Mouse (Mus musculus) embryonic facial prominence, embryonic 12.5 days (tissue): ENCODE measurements around the gene Psmg3. TPM values are rescaled to one million over a fixed set of nuclear protein-coding genes. Genes with fewer than 3 reads are reported as not detected.

ENCODE experiments used
- ATAC-seq: fragments of 200-750 bp; cut with Nextera tagmentation; 2 replicates; pipeline ENCODE4 v1.8.0; 2017; ENCODE audit not compliant: insufficient number of reproducible peaks, insufficient read depth, low FRiP score, low TSS enrichment
- H3K27ac ChIP-seq: fragments of 300-500 bp; sonication (generic); 2 replicates; pipeline ENCODE4 v1.5.1; 2016; ENCODE audit warnings: mild to moderate bottlenecking
- H3K27me3 ChIP-seq: fragments of 300-500 bp; sonication (generic); 2 replicates; pipeline ENCODE4 v1.6.1; 2016; ENCODE audit warnings: mild to moderate bottlenecking, moderate library complexity
- H3K36me3 ChIP-seq: fragments of 300-500 bp; sonication (generic); 2 replicates; pipeline ENCODE4 v1.6.1; 2016; ENCODE audit warnings: mild to moderate bottlenecking
- H3K4me1 ChIP-seq: fragments of 300-500 bp; sonication (generic); 2 replicates; pipeline ENCODE4 v1.6.1; 2016
- H3K4me2 ChIP-seq: fragments of 300-500 bp; sonication (generic); replicated peaks from 2 replicates; pipeline ENCODE4 v1.6.1; 2016; ENCODE audit warnings: mild to moderate bottlenecking, moderate library complexity
- H3K4me3 ChIP-seq: fragments of 300-500 bp; sonication (generic); 2 replicates; pipeline ENCODE4 v1.5.1; 2016; ENCODE audit warnings: mild to moderate bottlenecking
- H3K9ac ChIP-seq: fragments of 300-500 bp; sonication (generic); 2 replicates; pipeline ENCODE4 v1.6.1; 2016; ENCODE audit warnings: mild to moderate bottlenecking, moderate library complexity
- H3K9me3 ChIP-seq: fragments of 300-500 bp; sonication (generic); 2 replicates; pipeline ENCODE4 v1.6.1; 2016; ENCODE audit warnings: mild to moderate bottlenecking, moderate library complexity
- WGBS: fragments of 180-500 bp; shearing (Covaris S2); methylation state at CpG from one replicate; pipeline ENCODE4 v1.1.7; 2016; 5-methylcytosine and 5-hydroxymethylcytosine counted together
- polyA plus RNA-seq: library from polyadenylated mRNA; unstranded; fragments of >200 nt; fragmentation: Nextera tagmentation; extraction: Ambion mirVana; gene quantifications from 2 replicates; pipeline ENCODE4 v1.2.1, GENCODE M21; 2016

Gene Psmg3
- polyA plus RNA-seq = 64.6 and 72.7 TPM in 2 replicates

DNA sequence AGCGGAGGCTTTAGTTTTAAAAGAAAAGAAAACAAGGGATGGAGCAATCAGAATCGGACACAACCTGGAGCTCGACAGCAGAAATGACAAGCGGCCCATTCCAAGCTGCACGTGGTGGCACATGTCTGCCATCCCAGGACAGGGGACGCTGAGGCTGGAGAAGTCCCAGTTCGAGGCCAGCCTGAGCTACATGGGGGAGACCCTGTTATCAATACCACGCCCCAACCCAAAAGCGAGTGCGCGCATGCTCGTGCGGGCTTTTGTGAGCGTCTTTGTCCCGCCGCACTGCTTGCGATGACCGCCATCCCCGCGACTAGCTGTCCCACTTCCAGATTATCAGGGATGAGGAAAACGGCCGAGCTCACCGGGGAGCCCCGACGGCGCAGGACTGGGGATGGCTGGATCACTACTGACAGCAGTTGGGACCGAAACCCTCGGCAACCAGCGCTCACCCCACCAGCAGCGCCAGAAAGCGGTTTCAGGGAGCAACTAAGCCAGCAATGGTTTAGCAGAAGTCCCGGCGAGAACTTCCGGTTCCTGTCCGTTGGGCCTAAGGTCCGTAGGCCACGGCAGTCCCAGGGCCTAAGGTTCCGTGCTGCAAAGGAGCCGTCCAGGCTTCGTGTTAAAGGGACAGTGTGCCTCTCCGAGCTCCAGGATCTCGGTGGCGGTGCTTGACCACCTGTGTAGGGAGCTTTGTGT is at the start of gene Psmg3, which contains the start of gene Gm26938:
Gene Psmg3 (minus strand): TSS at position 529 of the 699 bp plus-strand sequence.
Gene Gm26938 (minus strand): TSS at position 51 of the 699 bp plus-strand sequence.
- H3K4me2 ChIP-seq = peak within 1 kb of the TSS; percentile 96
- peaks cover 27% of the 10 kb centered on the region for H3K36me3 ChIP-seq
- H3K4me1 ChIP-seq = peaks cover 11% of the 10 kb centered on the region; the same call in 1 of the 2 replicates
- peak within 1 kb of the TSS; percentile 75; the same call in 1 of the 2 replicates for H3K27ac ChIP-seq
- no peaks in the 10 kb centered on the region for H3K9me3 ChIP-seq
- peak within 1 kb of the TSS; percentile 75 for H3K9ac ChIP-seq
- peak within 1 kb of the TSS; percentile 88 for H3K4me3 ChIP-seq
- WGBS = under 1% methylated on average over 43 of the region's 43 CpGs
- no peaks in the 10 kb centered on the region for H3K27me3 ChIP-seq
- ATAC-seq = peak; percentile 57; the same call in 1 of the 2 replicates

DNA sequence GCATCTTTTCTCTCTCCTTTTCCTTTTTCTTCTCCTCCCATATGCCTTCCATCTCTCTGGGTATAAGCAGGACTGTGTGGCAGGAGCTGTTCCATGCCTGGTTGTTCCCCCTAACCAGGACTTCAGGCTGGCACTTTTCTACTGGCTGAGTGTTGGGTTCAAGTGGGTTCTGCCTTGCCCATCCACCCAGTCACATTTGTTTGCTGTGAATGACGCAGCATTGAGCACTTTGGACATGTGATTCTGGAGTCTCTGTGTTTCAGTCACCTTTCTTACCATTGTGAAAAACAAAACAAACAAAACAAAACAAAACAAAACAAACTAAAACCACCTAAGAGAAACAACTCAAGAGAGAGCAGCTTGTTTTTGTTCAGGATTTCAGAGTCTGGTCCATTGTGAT is 44.8 kb upstream of the Psmg3 start:
- Histone ChIP-seq H3K9ac (no peak overlapping the region), H3K36me3 (no peaks in the 10 kb centered on the region), H3K27me3 (no peaks in the 10 kb centered on the region), H3K4me2 (no peak overlapping the region), H3K4me1 (no peaks in the 10 kb centered on the region), H3K9me3 (no peaks in the 10 kb centered on the region), H3K27ac (no peak overlapping the region), H3K4me3 (no peak overlapping the region)
- WGBS = 74% methylated on average over 1 of the region's 1 CpGs
- ATAC-seq = no peak

DNA sequence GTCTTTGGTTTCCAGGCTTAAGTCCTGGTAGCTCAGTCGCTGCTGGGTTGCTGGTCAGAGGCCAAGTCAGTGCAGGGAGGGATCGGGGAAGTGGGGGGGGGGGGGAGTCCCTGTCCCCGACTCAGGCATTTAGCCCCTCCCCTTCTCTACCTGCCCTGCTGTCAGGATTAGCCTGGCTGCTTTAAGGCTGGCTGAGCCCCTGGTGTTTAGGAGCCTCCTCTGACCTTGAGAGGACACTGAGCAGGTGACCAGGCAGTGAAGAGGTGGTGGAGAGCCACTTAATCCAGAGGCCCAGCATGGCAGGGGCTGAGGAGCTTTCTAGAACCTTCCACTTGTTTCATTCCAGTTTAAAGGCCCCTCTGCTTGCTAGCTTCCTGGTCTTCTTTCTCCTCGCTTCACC is 44.2 kb upstream of the Psmg3 start:
- H3K4me1 ChIP-seq = no peaks in the 10 kb centered on the region
- 17% methylated on average over 4 of the region's 4 CpGs for WGBS
- H3K27ac ChIP-seq = no peak overlapping the region
- ATAC-seq = no peak
- no peak overlapping the region for H3K9ac ChIP-seq
- H3K27me3 ChIP-seq = no peaks in the 10 kb centered on the region
- no peak overlapping the region for H3K4me3 ChIP-seq
- H3K36me3 ChIP-seq = no peaks in the 10 kb centered on the region
- H3K4me2 ChIP-seq = no peak overlapping the region
- no peaks in the 10 kb centered on the region for H3K9me3 ChIP-seq

GRCm38 (mm10) chr5:139862759-139863158 is 36.1 kb upstream of the Psmg3 start:
- Histone ChIP-seq H3K4me1 (no peaks in the 10 kb centered on the region), H3K27me3 (no peaks in the 10 kb centered on the region; the same call in 1 of the 2 replicates), H3K4me2 (no peak overlapping the region), H3K9ac (no peak overlapping the region), H3K9me3 (no peaks in the 10 kb centered on the region), H3K4me3 (no peak overlapping the region), H3K36me3 (no peaks in the 10 kb centered on the region), H3K27ac (no peak overlapping the region)
- no peak for ATAC-seq
- 71% methylated on average over 4 of the region's 4 CpGs for WGBS

GRCm38 (mm10) chr5:139860328-139861104 is 33.8 kb upstream of the Psmg3 start:
- Histone ChIP-seq H3K27ac (no peak overlapping the region), H3K36me3 (no peaks in the 10 kb centered on the region), H3K4me3 (no peak overlapping the region), H3K9ac (no peak overlapping the region), H3K27me3 (no peaks in the 10 kb centered on the region; the same call in 1 of the 2 replicates), H3K4me2 (no peak overlapping the region), H3K9me3 (no peaks in the 10 kb centered on the region), H3K4me1 (no peaks in the 10 kb centered on the region)
- no peak for ATAC-seq
- WGBS = 29% methylated on average over 15 of the region's 15 CpGs

DNA sequence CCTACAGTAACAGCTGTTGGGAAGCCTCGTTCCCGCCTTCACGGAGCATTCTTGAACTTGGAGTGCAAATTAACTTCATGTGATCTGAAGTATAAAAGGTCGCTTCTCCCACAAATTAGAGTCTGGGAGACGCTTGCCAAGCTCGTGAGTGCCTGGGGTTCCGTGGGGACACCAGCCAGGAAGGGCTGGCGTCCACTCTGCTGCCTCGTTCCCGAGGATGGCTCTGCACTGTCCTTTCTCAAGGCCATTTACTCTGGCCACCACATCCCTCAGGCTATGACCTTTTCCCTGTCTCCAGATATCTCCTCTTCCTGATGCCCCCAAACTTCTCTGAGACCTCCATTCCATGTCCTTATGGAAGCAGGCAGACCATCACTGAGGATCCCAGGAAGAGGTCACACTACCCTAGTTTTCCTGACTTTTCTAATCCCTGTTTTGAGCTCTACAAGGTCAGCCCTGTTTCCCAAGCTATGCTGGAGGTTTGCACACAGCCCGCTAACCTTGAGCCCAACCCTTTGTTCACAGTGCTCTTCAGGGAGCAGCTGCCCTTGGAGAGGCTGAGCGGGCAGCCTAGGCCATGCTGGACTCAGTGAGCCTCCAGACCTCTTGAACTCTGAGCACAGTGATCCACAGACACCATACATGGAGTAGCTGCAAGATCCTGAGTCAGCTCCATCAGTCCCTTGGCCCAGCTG is 23.1 kb upstream of the Psmg3 start:
- Histone ChIP-seq H3K4me2 (no peak overlapping the region), H3K27ac (no peak overlapping the region), H3K36me3 (no peaks in the 10 kb centered on the region), H3K4me3 (no peak overlapping the region), H3K9ac (no peak overlapping the region), H3K27me3 (no peaks in the 10 kb centered on the region), H3K4me1 (no peaks in the 10 kb centered on the region; the same call in 1 of the 2 replicates), H3K9me3 (peaks cover 5% of the 10 kb centered on the region; the same call in 1 of the 2 replicates)
- WGBS = 74% methylated on average over 12 of the region's 12 CpGs
- no peak for ATAC-seq

DNA sequence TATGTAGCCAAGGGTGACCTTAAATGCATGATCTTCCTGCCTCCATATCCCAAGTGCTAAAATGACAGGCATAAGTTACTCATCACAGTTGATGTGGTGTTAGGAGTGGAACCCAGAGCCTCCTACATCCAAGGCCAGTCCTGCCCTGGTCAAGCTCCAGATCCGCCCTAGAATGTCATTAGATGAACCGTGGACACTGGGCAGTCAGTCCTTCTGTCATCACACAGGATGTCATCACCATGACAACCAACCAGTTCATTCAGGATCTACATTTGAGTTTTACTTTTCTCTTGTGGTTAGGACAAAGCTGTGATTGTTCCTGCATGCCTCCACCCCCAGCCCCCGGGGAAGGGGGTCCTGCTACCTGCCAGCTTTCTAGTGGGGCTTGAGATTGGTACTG is 12.5 kb upstream of the Psmg3 start:
- WGBS = 18% methylated on average over 3 of the region's 3 CpGs
- Histone ChIP-seq H3K9me3 (no peaks in the 10 kb centered on the region), H3K4me1 (no peaks in the 10 kb centered on the region), H3K27me3 (no peaks in the 10 kb centered on the region), H3K36me3 (no peaks in the 10 kb centered on the region), H3K4me3 (no peak overlapping the region), H3K27ac (no peak overlapping the region), H3K9ac (no peak overlapping the region), H3K4me2 (no peak overlapping the region)
- no peak for ATAC-seq

GRCm38 (mm10) chr5:139838476-139838892 is 11.8 kb upstream of the Psmg3 start:
- no peak overlapping the region for H3K9ac ChIP-seq
- H3K27me3 ChIP-seq = no peaks in the 10 kb centered on the region
- 4% methylated on average over 2 of the region's 2 CpGs for WGBS
- H3K27ac ChIP-seq = no peak overlapping the region
- H3K9me3 ChIP-seq = no peaks in the 10 kb centered on the region
- no peaks in the 10 kb centered on the region for H3K36me3 ChIP-seq
- H3K4me2 ChIP-seq = no peak overlapping the region
- H3K4me3 ChIP-seq = no peak overlapping the region
- no peaks in the 10 kb centered on the region for H3K4me1 ChIP-seq
- no peak for ATAC-seq

DNA sequence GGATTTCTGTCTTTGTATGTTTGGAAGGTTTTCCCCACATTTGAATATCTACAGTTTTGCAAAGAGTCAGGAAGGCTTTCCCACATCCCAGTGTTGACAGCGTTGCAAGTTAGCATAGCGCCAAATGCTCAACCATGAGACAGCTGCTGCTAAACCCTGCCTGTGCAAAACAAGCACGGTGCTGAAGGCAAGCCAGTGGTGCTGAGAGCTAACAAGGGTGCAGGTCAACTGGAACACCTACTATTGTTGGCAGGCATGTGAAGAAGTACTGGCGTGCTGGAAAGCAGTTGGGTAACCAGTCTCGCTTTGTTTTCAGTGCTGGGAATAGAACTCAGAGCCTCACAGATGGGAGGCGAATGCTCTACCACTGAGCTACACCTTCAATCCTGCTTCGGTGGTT is 9.0 kb upstream of the Psmg3 start:
- no peak for ATAC-seq
- no peak overlapping the region for H3K9ac ChIP-seq
- H3K4me1 ChIP-seq = no peaks in the 10 kb centered on the region
- H3K4me3 ChIP-seq = no peak overlapping the region
- no peak overlapping the region for H3K4me2 ChIP-seq
- no peak overlapping the region for H3K27ac ChIP-seq
- no peaks in the 10 kb centered on the region for H3K27me3 ChIP-seq
- no peaks in the 10 kb centered on the region for H3K9me3 ChIP-seq
- WGBS = 90% methylated on average over 7 of the region's 7 CpGs
- H3K36me3 ChIP-seq = no peaks in the 10 kb centered on the region

DNA sequence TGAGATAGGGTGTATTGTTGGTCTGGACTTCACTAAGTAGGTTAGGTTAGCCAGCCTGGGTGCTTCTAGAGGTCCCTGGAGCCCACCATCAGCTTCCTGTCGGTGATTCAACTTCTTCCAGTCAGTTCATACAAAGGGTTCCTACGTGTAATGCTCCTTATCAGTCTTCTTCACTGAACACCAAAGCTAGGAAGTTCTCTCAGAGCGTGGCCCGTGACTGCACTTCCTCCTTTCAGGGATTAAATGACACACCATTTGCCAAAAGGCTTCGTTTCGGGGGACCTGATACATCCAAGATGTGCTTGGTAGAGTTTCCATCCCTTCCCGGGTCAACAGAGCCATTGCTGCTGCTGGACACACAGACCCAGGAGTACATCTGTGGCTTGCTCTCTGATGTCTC is 5.4 kb upstream of the Psmg3 start:
- Histone ChIP-seq H3K4me1 (no peaks in the 10 kb centered on the region), H3K4me2 (no peak overlapping the region), H3K4me3 (no peak overlapping the region), H3K36me3 (no peaks in the 10 kb centered on the region), H3K9me3 (no peaks in the 10 kb centered on the region), H3K9ac (no peak overlapping the region), H3K27ac (no peak overlapping the region), H3K27me3 (no peaks in the 10 kb centered on the region)
- 74% methylated on average over 7 of the region's 7 CpGs for WGBS
- ATAC-seq = no peak

- H3K36me3 ChIP-seq = no peaks in the 10 kb centered on the region
- no peak overlapping the region for H3K4me2 ChIP-seq
- H3K27ac ChIP-seq = no peak overlapping the region
- WGBS = 87% methylated on average over 3 of the region's 3 CpGs
- no peak overlapping the region for H3K9ac ChIP-seq
- no peak overlapping the region for H3K4me3 ChIP-seq
- H3K9me3 ChIP-seq = no peaks in the 10 kb centered on the region
- ATAC-seq = no peak
- peaks cover 4% of the 10 kb centered on the region; the same call in 1 of the 2 replicates for H3K4me1 ChIP-seq
- no peaks in the 10 kb centered on the region for H3K27me3 ChIP-seq
Measured at GRCm38 (mm10) chr5:139830734-139831133, 4.0 kb upstream of the Psmg3 start.
